Mouse (Mus musculus) ZHBTc4 (cell line): ENCODE measurements at regions not wholly inside any gene's neighbourhood (a gene's known extent, or its start where the extent isn't known, plus 50 kb on each side); places are given as distances from the start of the nearest gene placed in this dataset.
A peak's percentile ranks its signal among the peaks of the same experiment; 100 is the strongest.

Experiments
- DNase-seq: peaks from one replicate; pipeline ENCODE4 v3.0.0-alpha.2; 2011; ENCODE audit warnings: low read depth, low spot score

- DNase-seq = peak; percentile 12
These were observed 135.6 kb upstream of the Ctnna2 start for GRCm38 (mm10) chr6:78115079-78115478.

GRCm38 (mm10) chr6:78082528-78082927 lies 103.0 kb upstream of the Ctnna2 start:
- DNase-seq = no peak

GRCm38 (mm10) chr6:78078919-78079318 lies 99.4 kb upstream of the Ctnna2 start:
- DNase-seq = no peak

DNA sequence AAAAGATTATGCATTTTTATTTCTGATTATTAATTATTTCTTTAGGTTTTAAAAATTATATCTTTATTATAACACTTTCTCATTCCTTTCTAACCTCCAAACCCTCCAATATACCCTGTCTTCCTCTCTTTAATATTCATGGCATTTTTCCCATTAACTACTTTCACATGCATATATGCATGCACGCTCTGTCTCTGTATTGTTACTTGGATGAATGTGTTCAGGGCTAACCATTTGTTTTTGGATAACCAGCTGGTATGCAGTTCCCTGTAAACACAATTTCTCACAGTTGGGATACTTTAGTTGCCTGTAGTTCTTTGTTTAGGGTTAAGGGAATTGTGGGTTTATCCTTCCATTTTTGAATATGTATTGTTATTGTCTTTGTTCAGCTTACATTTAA lies 86.8 kb upstream of the Ctnna2 start:
- DNase-seq = no peak

- DNase-seq = no peak
These were observed 86.2 kb upstream of the Ctnna2 start for GRCm38 (mm10) chr6:78065737-78066136.
